In the genomic region with DNA sequence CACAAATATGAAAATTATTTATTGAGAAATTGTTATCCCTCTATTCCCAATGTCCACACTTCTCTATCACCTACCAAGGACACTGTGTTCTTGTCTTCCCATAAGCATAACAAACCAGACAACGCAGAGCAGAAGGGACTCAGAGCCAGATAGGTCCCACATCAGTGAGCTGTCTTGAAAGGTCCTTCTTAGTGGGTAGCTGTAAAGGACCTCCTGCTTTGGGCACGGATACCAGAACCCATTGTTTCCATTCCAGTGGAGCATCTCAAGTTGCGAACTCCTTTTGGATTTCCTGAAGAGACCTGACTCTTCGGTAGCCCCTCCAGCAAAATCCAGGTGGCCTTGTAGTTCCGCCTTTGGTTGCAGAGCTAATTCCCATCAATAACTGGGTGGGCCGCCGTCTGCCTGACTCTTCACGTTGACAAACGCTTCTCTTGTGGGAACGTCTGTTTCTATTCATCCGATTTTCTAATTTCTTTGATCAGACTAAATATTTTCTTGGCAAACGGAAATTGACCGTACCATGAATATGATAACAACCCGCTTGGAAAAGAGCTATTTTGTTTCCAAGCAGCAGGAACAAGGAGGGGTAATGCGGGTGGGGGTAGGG, we compare ENCODE assay signal across 8 mouse cellular contexts. TPM values are rescaled to one million over a fixed set of nuclear protein-coding genes. Genes with fewer than 3 reads are reported as not detected.
DNase-seq lines count a peak whose midpoint lies in the region; ATAC-seq lines count a peak whose summit lies in the region.

No protein-coding gene starts in this region.

- intact Hi-C loops in left cerebral cortex, postnatal 10 days (cut with DNase I): no loop called here

- H3K27me3 ChIP-seq in heart, embryonic 16.5 days (ENCODE audit: control insufficient read depth, insufficient read depth, low read length): peaks cover 50% of the 10 kb centered on the region
- H3K27me3 ChIP-seq in midbrain, embryonic 14.5 days (ENCODE audit: control insufficient read depth, insufficient read depth, low read length): peaks cover 80% of the 10 kb centered on the region
- peaks cover 89% of the 10 kb centered on the region for H3K27me3 ChIP-seq in midbrain, embryonic 13.5 days
- H3K27me3 ChIP-seq in limb, embryonic 11.5 days (ENCODE audit: control insufficient read depth, insufficient read depth, low read length): peaks cover 14% of the 10 kb centered on the region

- peak overlapping the region; percentile 82 for H3K4me3 ChIP-seq in heart, embryonic 16.5 days (ENCODE audit: low read length)
- no peak overlapping the region for H3K4me3 ChIP-seq in midbrain, embryonic 14.5 days (replicated peaks; ENCODE audit: low read depth, low read length)
- H3K4me3 ChIP-seq in midbrain, embryonic 13.5 days (replicated peaks): no peak overlapping the region
- no peak overlapping the region for H3K4me3 ChIP-seq in limb, embryonic 11.5 days (ENCODE audit: low read depth, low read length)

- no peak for DNase-seq in heart, adult 18-20 months
- DNase-seq in midbrain, embryonic 14.5 days: peak; percentile 20
- peak; percentile 36 for DNase-seq in limb, embryonic 11.5 days (ENCODE audit: low spot score)
- no peak for DNase-seq in frontal cortex, postnatal 10 days (ENCODE audit: low spot score in 2 of 2)
- no peak for DNase-seq in left cerebral cortex, postnatal 10 days (ENCODE audit: extremely low spot score in 1 of 2, low spot score in 2 of 2)
- DNase-seq in layer of hippocampus, postnatal 36 days: no peak

- H3K36me3 ChIP-seq in heart, embryonic 16.5 days (ENCODE audit: control insufficient read depth, insufficient read depth): no peaks in the 10 kb centered on the region
- H3K36me3 ChIP-seq in midbrain, embryonic 14.5 days (ENCODE audit: control insufficient read depth, insufficient read depth, low read length): no peaks in the 10 kb centered on the region
- H3K36me3 ChIP-seq in midbrain, embryonic 13.5 days: no peaks in the 10 kb centered on the region
- no peaks in the 10 kb centered on the region for H3K36me3 ChIP-seq in limb, embryonic 11.5 days (ENCODE audit: control insufficient read depth, insufficient read depth, low read length)

- ATAC-seq in heart, embryonic 16.5 days (replicated peaks; ENCODE audit: extremely low read depth, insufficient read depth, low FRiP score): no peak
- ATAC-seq in midbrain, embryonic 14.5 days (ENCODE audit: low FRiP score, low TSS enrichment): no peak
- no peak for ATAC-seq in midbrain, embryonic 13.5 days
- ATAC-seq in limb, embryonic 11.5 days (ENCODE audit: insufficient number of reproducible peaks, low FRiP score, low TSS enrichment, low read depth): no peak

- no peak overlapping the region; the same call in 1 of the 2 replicates for H3K9ac ChIP-seq in heart, embryonic 16.5 days (ENCODE audit: low read length)
- no peak overlapping the region for H3K9ac ChIP-seq in midbrain, embryonic 14.5 days (replicated peaks; ENCODE audit: low read length)
- H3K9ac ChIP-seq in midbrain, embryonic 13.5 days (replicated peaks): no peak overlapping the region
- no peak overlapping the region for H3K9ac ChIP-seq in limb, embryonic 11.5 days (ENCODE audit: low read length)

- 35% methylated on average over 15 of the region's 15 CpGs for WGBS in heart, embryonic 16.5 days
- 9% methylated on average over 15 of the region's 15 CpGs for WGBS in midbrain, embryonic 14.5 days
- 9% methylated on average over 15 of the region's 15 CpGs for WGBS in midbrain, embryonic 13.5 days
- WGBS in limb, embryonic 11.5 days: 11% methylated on average over 15 of the region's 15 CpGs

- H3K27ac ChIP-seq in heart, embryonic 16.5 days (ENCODE audit: low read length): no peak overlapping the region
- no peak overlapping the region for H3K27ac ChIP-seq in midbrain, embryonic 14.5 days (replicated peaks; ENCODE audit: low read depth, low read length)
- H3K27ac ChIP-seq in midbrain, embryonic 13.5 days: no peak overlapping the region
- no peak overlapping the region for H3K27ac ChIP-seq in limb, embryonic 11.5 days (replicated peaks; ENCODE audit: low read depth, low read length)

- no peaks in the 10 kb centered on the region for H3K9me3 ChIP-seq in heart, embryonic 16.5 days (replicated peaks; ENCODE audit: control insufficient read depth, low read length)
- H3K9me3 ChIP-seq in midbrain, embryonic 14.5 days (ENCODE audit: control insufficient read depth, low read length): no peaks in the 10 kb centered on the region
- H3K9me3 ChIP-seq in midbrain, embryonic 13.5 days: no peaks in the 10 kb centered on the region
- no peaks in the 10 kb centered on the region; the same call in 1 of the 2 replicates for H3K9me3 ChIP-seq in limb, embryonic 11.5 days (ENCODE audit: control insufficient read depth, low read length)

- H3K4me1 ChIP-seq in heart, embryonic 16.5 days (ENCODE audit: control insufficient read depth, insufficient read depth, low read length): peaks cover 14% of the 10 kb centered on the region
- H3K4me1 ChIP-seq in midbrain, embryonic 14.5 days (ENCODE audit: control insufficient read depth, insufficient read depth, low read length): no peaks in the 10 kb centered on the region
- H3K4me1 ChIP-seq in midbrain, embryonic 13.5 days (replicated peaks): peaks cover 12% of the 10 kb centered on the region
- H3K4me1 ChIP-seq in limb, embryonic 11.5 days (ENCODE audit: control insufficient read depth, insufficient read depth, low read length): peaks cover 44% of the 10 kb centered on the region

- H3K4me2 ChIP-seq in heart, embryonic 16.5 days (ENCODE audit: low read depth, low read length): peak overlapping the region; percentile 98
- H3K4me2 ChIP-seq in midbrain, embryonic 14.5 days (ENCODE audit: low read length): no peak overlapping the region; the same call in 1 of the 2 replicates
- no peak overlapping the region for H3K4me2 ChIP-seq in midbrain, embryonic 13.5 days (replicated peaks)
- peak overlapping the region; percentile 88 for H3K4me2 ChIP-seq in limb, embryonic 11.5 days (ENCODE audit: low read depth, severe bottlenecking)

RNA-seq across cellular contexts. Expression of a gene that starts 1.0 kb away (rescaled TPM):
- 2.1 and 4.5 TPM in 2 replicates for polyA plus RNA-seq in heart, embryonic 16.5 days (2015; fragmentation: Nextera tagmentation; extraction: Ambion mirVana)
- total RNA-seq in heart, adult 18-20 months (2021): 1 to 10 TPM; 1.6 to 2.0 TPM
- 0.41 TPM in 1 of 2 replicates, not detected in the other for polyA plus RNA-seq in midbrain, embryonic 14.5 days (2014; fragmentation: Nextera tagmentation; extraction: Ambion mirVana)
- polyA plus RNA-seq in midbrain, embryonic 13.5 days (2015; fragmentation: Nextera tagmentation; extraction: Ambion mirVana): 0.64 and 0.70 TPM in 2 replicates
- polyA plus RNA-seq in limb, embryonic 11.5 days (2014; fragmentation: Nextera tagmentation; extraction: Ambion mirVana): 58.5 and 66.4 TPM in 2 replicates
- total RNA-seq in left cerebral cortex, postnatal 10 days (2021): under 1 TPM; 0.15 to 0.26 TPM
- total RNA-seq in layer of hippocampus, postnatal 36 days (2021): under 1 TPM in 1 of 2 experiments, not detected in 1; 0.22 TPM

RNA-seq across cellular contexts. Expression of a gene that starts 58.6 kb away (rescaled TPM):
- 1.1 and 1.3 TPM in 2 replicates for polyA plus RNA-seq in heart, embryonic 16.5 days (2015; fragmentation: Nextera tagmentation; extraction: Ambion mirVana)
- total RNA-seq in heart, adult 18-20 months (2021): 1 to 10 TPM; 4.1 to 4.6 TPM
- 0.35 and 0.41 TPM in 2 replicates for polyA plus RNA-seq in midbrain, embryonic 14.5 days (2014; fragmentation: Nextera tagmentation; extraction: Ambion mirVana)
- polyA plus RNA-seq in midbrain, embryonic 13.5 days (2015; fragmentation: Nextera tagmentation; extraction: Ambion mirVana): 0.37 and 0.61 TPM in 2 replicates
- polyA plus RNA-seq in limb, embryonic 11.5 days (2014; fragmentation: Nextera tagmentation; extraction: Ambion mirVana): 23.2 and 27.0 TPM in 2 replicates
- total RNA-seq in left cerebral cortex, postnatal 10 days (2021): under 1 TPM; 0.26 TPM
- under 1 TPM; 0.85 to 0.86 TPM for total RNA-seq in layer of hippocampus, postnatal 36 days (2021)

Comparison
In these comparisons a context has a peak if more than half of its experiments do, and no peak if none do; other contexts are left out.
1. H3K4me2 ChIP-seq: peak in heart, embryonic 16.5 days (single experiment) and limb, embryonic 11.5 days (single experiment); none in midbrain, embryonic 14.5 days (single experiment) and midbrain, embryonic 13.5 days (single experiment).
2. DNase-seq: peak in midbrain, embryonic 14.5 days (single experiment) and limb, embryonic 11.5 days (single experiment); none in heart, adult 18-20 months (0 of 2), frontal cortex, postnatal 10 days (0 of 2), left cerebral cortex, postnatal 10 days (0 of 2) and layer of hippocampus, postnatal 36 days (0 of 2).
3. RNA of a gene that starts 1.0 kb away (polyA plus RNA-seq): 58.5 to 66.4 TPM in limb, embryonic 11.5 days; 2.1 to 4.5 TPM in heart, embryonic 16.5 days, 0.64 to 0.70 TPM in midbrain, embryonic 13.5 days and 0.41 TPM in midbrain, embryonic 14.5 days; every median in the first group is over 10 times any median in the second.
4. RNA of a gene that starts 58.6 kb away (polyA plus RNA-seq): 23.2 to 27.0 TPM in limb, embryonic 11.5 days; 1.1 to 1.3 TPM in heart, embryonic 16.5 days, 0.37 to 0.61 TPM in midbrain, embryonic 13.5 days and 0.35 to 0.41 TPM in midbrain, embryonic 14.5 days; every median in the first group is over 10 times any median in the second.